In the genomic region with DNA sequence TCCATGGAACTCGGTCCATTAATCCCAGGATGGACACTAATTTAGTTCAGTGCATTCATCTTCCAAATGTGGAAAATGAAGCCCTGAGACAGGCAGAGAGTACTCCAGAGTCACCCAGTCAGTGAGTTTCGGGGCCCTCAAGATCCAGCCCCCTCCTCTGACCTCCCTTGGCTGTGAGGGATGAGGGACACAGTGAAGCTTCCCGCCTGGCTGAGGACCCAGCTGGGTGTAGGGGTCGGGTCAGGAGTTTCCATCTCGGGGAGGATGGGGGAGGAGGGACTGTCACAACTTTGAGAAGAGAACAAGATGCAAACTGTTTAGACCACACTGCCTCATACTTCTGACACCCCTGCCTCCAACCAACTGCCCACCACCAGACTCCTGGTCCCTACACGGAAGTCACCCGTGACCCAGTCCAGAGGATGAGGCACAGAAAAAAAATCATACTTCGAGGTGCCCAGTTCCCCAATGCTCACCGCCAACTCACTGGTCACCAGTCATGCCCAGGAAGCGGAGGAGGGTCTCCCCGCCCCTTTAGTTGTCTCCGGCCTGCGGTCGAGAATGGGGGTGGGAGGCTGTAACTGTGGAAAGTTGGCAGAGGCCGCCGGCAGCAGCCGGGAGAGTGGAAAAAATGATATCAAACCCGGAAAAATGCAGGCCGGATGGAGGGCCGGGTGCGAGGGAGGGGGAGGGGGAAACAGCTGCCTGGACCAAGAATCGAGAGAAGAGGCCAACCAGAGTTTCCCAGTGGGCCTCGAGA, we compare ENCODE assay signal across 9 mouse cellular contexts. TPM values are rescaled to one million over a fixed set of nuclear protein-coding genes. Genes with fewer than 3 reads are reported as not detected.
DNase-seq lines count a peak whose midpoint lies in the region; ATAC-seq lines count a peak whose summit lies in the region.
"Had no signal": no experiment of that assay in that cellular context is flagged by ENCODE, and none has a peak within 500 bp of the region (broad histone marks: within the 10 kb centered on the region; RNA-seq: fewer than 3 reads in every experiment).

No protein-coding gene starts in this region.

- H3K4me1 ChIP-seq in liver, embryonic 13.5 days (replicated peaks), result no peaks in the 10 kb centered on the region

- no peaks in the 10 kb centered on the region for H3K9me3 ChIP-seq in liver, embryonic 13.5 days (replicated peaks)

- ATAC-seq in liver, embryonic 13.5 days (ENCODE audit: low read depth), result peak; percentile 39; the same call in 1 of the 2 replicates

- intact Hi-C loops in heart, postnatal 36 days (cut with DNase I), result no loop called here

- H3K27ac ChIP-seq in liver, embryonic 13.5 days, result peak overlapping the region; percentile 55

- no peak overlapping the region for H3K4me2 ChIP-seq in liver, embryonic 13.5 days

- WGBS in liver, embryonic 13.5 days (ENCODE audit: insufficient replicate concordance), result 42% methylated on average over 23 of the region's 23 CpGs

- peak; percentile 11 to 27 for DNase-seq in spleen, postnatal 36 days (ENCODE audit: low spot score in 2 of 2)
- no peak for DNase-seq in spleen, postnatal 14 days (ENCODE audit: low spot score in 2 of 2)
- DNase-seq in heart, postnatal 36 days, result peak; percentile 70 to 79
- DNase-seq in liver, embryonic 13.5 days, result no peak
- DNase-seq in testis, postnatal 10 days (ENCODE audit: low spot score), result peak; percentile 79
- DNase-seq in right cerebral cortex, postnatal 4 days, result no peak
- no peak for DNase-seq in left cerebral cortex, adult 18-20 months (ENCODE audit: low spot score in 2 of 2)
- no peak for DNase-seq in layer of hippocampus, postnatal 36 days

- H3K4me3 ChIP-seq in liver, embryonic 13.5 days (replicated peaks), result no peak overlapping the region

- peaks cover 18% of the 10 kb centered on the region for H3K27me3 ChIP-seq in liver, embryonic 13.5 days

- H3K36me3 ChIP-seq in liver, embryonic 13.5 days, result no peaks in the 10 kb centered on the region

- no peak overlapping the region for H3K9ac ChIP-seq in liver, embryonic 13.5 days

RNA-seq across cellular contexts. Expression of a gene that starts 9.7 kb away (rescaled TPM):
- 1 to 10 TPM; 6.5 to 7.8 TPM for total RNA-seq in heart, postnatal 36 days (2021)
- polyA plus RNA-seq in liver, embryonic 13.5 days (2015; fragmentation: Nextera tagmentation; extraction: Ambion mirVana), result 0.89 and 0.95 TPM in 2 replicates
- total RNA-seq in left cerebral cortex, adult 18-20 months (2021), result under 1 TPM; 0.72 to 0.94 TPM
- 1 to 10 TPM in 1 of 2 experiments, under 1 TPM in 1; 0.75 to 1.3 TPM for total RNA-seq in layer of hippocampus, postnatal 36 days (2021)
- polyA plus RNA-seq: neural tube, embryonic 14.5 days had no signal

RNA-seq across cellular contexts. Expression of a gene that starts 13.6 kb away (rescaled TPM):
- total RNA-seq in heart, postnatal 36 days (2021), result not detected
- polyA plus RNA-seq in liver, embryonic 13.5 days (2015; fragmentation: Nextera tagmentation; extraction: Ambion mirVana), result not detected in 2 replicates
- not detected for total RNA-seq in left cerebral cortex, adult 18-20 months (2021)
- total RNA-seq in layer of hippocampus, postnatal 36 days (2021), result not detected
- polyA plus RNA-seq: neural tube, embryonic 14.5 days had no signal

RNA-seq across cellular contexts. Expression of a gene that starts 32.3 kb away (rescaled TPM):
- total RNA-seq in heart, postnatal 36 days (2021), result not detected
- polyA plus RNA-seq in liver, embryonic 13.5 days (2015; fragmentation: Nextera tagmentation; extraction: Ambion mirVana), result not detected in 2 replicates
- total RNA-seq in left cerebral cortex, adult 18-20 months (2021), result not detected
- total RNA-seq in layer of hippocampus, postnatal 36 days (2021), result not detected
- polyA plus RNA-seq: neural tube, embryonic 14.5 days had no signal

RNA-seq across cellular contexts. Expression of a gene that starts 32.8 kb away (rescaled TPM):
- total RNA-seq in heart, postnatal 36 days (2021), result 10 to 100 TPM; 33.1 to 41.2 TPM
- 49.0 and 52.9 TPM in 2 replicates for polyA plus RNA-seq in liver, embryonic 13.5 days (2015; fragmentation: Nextera tagmentation; extraction: Ambion mirVana)
- 10 to 100 TPM; 73.4 to 79.2 TPM for total RNA-seq in left cerebral cortex, adult 18-20 months (2021)
- total RNA-seq in layer of hippocampus, postnatal 36 days (2021), result 10 to 100 TPM; 77.3 to 77.5 TPM

RNA-seq across cellular contexts. Expression of a gene that starts 37.2 kb away (rescaled TPM):
- total RNA-seq in heart, postnatal 36 days (2021), result not detected
- not detected in 2 replicates for polyA plus RNA-seq in liver, embryonic 13.5 days (2015; fragmentation: Nextera tagmentation; extraction: Ambion mirVana)
- total RNA-seq in left cerebral cortex, adult 18-20 months (2021), result not detected
- not detected for total RNA-seq in layer of hippocampus, postnatal 36 days (2021)
- polyA plus RNA-seq: neural tube, embryonic 14.5 days had no signal

Comparison
In these comparisons a context has a peak if more than half of its experiments do, and no peak if none do; other contexts are left out.
1. DNase-seq: peak in spleen, postnatal 36 days (2 of 2), heart, postnatal 36 days (2 of 2) and testis, postnatal 10 days (single experiment); none in spleen, postnatal 14 days (0 of 2), liver, embryonic 13.5 days (single experiment), right cerebral cortex, postnatal 4 days (single experiment), left cerebral cortex, adult 18-20 months (0 of 2) and layer of hippocampus, postnatal 36 days (0 of 2).